Mouse (Mus musculus) heart, embryonic 13.5 days (tissue): Measurements from ENCODE around the gene Fam161a. TPM values are rescaled to one million over a fixed set of nuclear protein-coding genes. Genes with fewer than 3 reads are reported as not detected.
A peak's percentile ranks its signal among the peaks of the same experiment; 100 is the strongest.

Experiments used
- ATAC-seq: fragments of 200-750 bp; cut with Nextera tagmentation; 2 replicates; pipeline ENCODE4 v1.8.0; 2017; ENCODE audit warnings: moderate TSS enrichment; ENCODE audit not compliant: insufficient number of reproducible peaks, low FRiP score, low TSS enrichment; ENCODE audit errors: extremely low read depth
- H3K27ac ChIP-seq: fragments of 300-500 bp; sonication (generic); replicated peaks from 2 replicates; pipeline ENCODE4 v1.5.1; 2015; ENCODE audit warnings: moderate library complexity, mild to moderate bottlenecking, inconsistent platforms
- H3K27me3 ChIP-seq: fragments of 300-500 bp; sonication (generic); replicated peaks from 2 replicates; pipeline ENCODE4 v1.6.1; 2015; ENCODE audit warnings: mild to moderate bottlenecking, inconsistent platforms
- H3K36me3 ChIP-seq: fragments of 300-500 bp; sonication (generic); 2 replicates; pipeline ENCODE4 v1.6.1; 2015; ENCODE audit warnings: mild to moderate bottlenecking, inconsistent platforms
- H3K4me1 ChIP-seq: fragments of 300-500 bp; sonication (generic); 2 replicates; pipeline ENCODE4 v1.6.1; 2015; ENCODE audit warnings: inconsistent platforms
- H3K4me2 ChIP-seq: fragments of 300-500 bp; sonication (generic); 2 replicates; pipeline ENCODE4 v1.6.1; 2015; ENCODE audit warnings: inconsistent platforms, mild to moderate bottlenecking, moderate library complexity
- H3K4me3 ChIP-seq: fragments of 300-500 bp; sonication (generic); 2 replicates; pipeline ENCODE4 v1.5.1; 2015; ENCODE audit warnings: moderate library complexity, mild to moderate bottlenecking, inconsistent platforms
- H3K9ac ChIP-seq: fragments of 300-500 bp; sonication (generic); 2 replicates; pipeline ENCODE4 v1.6.1; 2015; ENCODE audit warnings: inconsistent platforms, mild to moderate bottlenecking, moderate library complexity
- H3K9me3 ChIP-seq: fragments of 300-500 bp; sonication (generic); 2 replicates; pipeline ENCODE4 v1.6.1; 2016; ENCODE audit warnings: inconsistent platforms
- WGBS: fragments of 180-500 bp; shearing (Covaris S2); methylation state at CpG from one replicate; pipeline ENCODE4 v1.1.7; 2015; ENCODE audit warnings: mixed read lengths; 5-methylcytosine and 5-hydroxymethylcytosine counted together
- polyA plus RNA-seq: library from polyadenylated mRNA; unstranded; fragments of >200 nt; fragmentation: Nextera tagmentation; extraction: Ambion mirVana; gene quantifications from 2 replicates; pipeline ENCODE4 v1.2.1, GENCODE M21; 2015

Fam161a gene
- polyA plus RNA-seq, 1 experiment from 2014 or later: 0.99 TPM

DNA sequence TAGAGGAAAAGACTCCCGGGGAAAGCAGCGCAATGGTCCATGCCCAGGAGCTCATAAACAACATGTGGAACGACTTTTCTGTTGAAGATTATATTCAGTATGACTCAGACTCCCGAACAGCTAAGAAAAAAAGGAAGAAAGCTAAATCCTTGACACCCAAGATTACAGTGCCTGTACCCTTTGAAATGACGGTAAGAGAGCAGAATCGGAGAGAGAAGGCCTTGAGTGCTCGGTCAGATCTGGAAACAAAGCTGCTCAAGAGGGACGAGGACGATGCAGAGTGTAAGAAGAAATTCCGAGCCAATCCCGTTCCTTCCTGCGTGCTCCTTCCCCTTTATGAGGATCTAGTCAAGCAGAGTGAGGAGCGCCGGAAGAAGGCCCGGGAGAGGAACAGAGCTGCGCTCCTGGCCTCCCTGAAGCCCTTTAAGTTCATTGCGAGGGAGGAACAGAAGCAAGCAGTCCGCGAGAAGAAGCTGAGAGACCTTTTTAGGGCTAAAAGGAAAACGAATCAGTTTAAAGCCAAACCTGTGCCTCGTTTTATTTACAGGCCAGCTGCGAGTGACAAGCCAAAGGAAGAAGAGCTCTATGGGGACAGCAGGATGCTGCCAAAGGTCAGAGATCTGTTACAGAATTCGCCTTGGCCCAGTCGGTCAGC lies 12.9 kb downstream of the Fam161a start:
- H3K27ac ChIP-seq: no peak overlapping the region
- no peaks in the 10 kb centered on the region for H3K27me3 ChIP-seq
- H3K9me3 ChIP-seq: no peaks in the 10 kb centered on the region
- H3K9ac ChIP-seq: no peak overlapping the region
- no peaks in the 10 kb centered on the region for H3K36me3 ChIP-seq
- H3K4me1 ChIP-seq: no peaks in the 10 kb centered on the region
- no peak for ATAC-seq
- no peak overlapping the region for H3K4me2 ChIP-seq
- 63% methylated on average over 24 of the region's 24 CpGs for WGBS
- H3K4me3 ChIP-seq: no peak overlapping the region

DNA sequence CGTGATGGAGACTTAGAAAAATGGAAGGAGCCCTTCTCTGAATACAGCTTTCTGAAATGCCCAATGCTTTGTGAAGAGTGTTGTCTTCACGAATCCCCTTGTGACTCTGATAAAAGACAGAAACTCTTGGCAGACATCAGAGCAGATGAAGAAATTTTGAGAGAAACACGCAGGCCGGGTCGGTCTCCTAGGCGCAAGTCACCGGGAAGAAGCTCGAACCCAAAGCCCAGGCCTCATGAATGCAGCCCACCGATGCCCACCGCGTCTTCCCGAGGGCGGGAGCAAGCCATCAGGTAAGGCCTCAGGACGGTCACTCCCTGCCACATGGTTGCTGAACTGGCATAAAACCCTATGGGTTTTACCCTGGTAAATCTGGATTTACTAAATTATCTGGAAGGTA lies 13.5 kb downstream of the Fam161a start:
- H3K9ac ChIP-seq: no peak overlapping the region
- no peaks in the 10 kb centered on the region for H3K36me3 ChIP-seq
- no peaks in the 10 kb centered on the region for H3K4me1 ChIP-seq
- 87% methylated on average over 14 of the region's 14 CpGs for WGBS
- no peak overlapping the region for H3K27ac ChIP-seq
- no peak overlapping the region for H3K4me2 ChIP-seq
- no peak overlapping the region for H3K4me3 ChIP-seq
- ATAC-seq: no peak
- H3K9me3 ChIP-seq: no peaks in the 10 kb centered on the region
- no peaks in the 10 kb centered on the region for H3K27me3 ChIP-seq

DNA sequence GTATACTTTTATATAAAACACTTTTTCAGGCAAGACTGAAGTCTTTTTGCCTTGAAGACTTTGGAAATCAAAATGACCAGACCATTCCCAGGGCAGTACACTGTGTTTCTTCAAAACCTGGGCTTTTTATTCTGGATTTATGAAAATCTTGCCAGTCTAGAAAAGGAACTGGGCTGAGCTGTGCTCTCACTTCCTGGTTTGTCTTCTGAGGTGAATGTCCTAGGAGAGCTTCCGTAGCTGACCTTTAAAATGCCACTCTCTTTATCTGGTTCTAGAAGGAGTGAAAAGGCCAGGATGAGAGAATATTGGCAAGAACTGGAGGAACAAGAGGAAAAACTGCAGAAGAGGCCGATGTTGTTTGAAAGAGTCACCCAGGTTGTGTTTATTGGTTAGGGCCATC lies 15.8 kb downstream of the Fam161a start:
- Histone ChIP-seq H3K4me2 (no peak overlapping the region), H3K27ac (no peak overlapping the region), H3K9ac (no peak overlapping the region), H3K36me3 (no peaks in the 10 kb centered on the region), H3K4me1 (no peaks in the 10 kb centered on the region), H3K9me3 (no peaks in the 10 kb centered on the region), H3K27me3 (no peaks in the 10 kb centered on the region), H3K4me3 (no peak overlapping the region)
- ATAC-seq: no peak
- 78% methylated on average over 2 of the region's 2 CpGs for WGBS

DNA sequence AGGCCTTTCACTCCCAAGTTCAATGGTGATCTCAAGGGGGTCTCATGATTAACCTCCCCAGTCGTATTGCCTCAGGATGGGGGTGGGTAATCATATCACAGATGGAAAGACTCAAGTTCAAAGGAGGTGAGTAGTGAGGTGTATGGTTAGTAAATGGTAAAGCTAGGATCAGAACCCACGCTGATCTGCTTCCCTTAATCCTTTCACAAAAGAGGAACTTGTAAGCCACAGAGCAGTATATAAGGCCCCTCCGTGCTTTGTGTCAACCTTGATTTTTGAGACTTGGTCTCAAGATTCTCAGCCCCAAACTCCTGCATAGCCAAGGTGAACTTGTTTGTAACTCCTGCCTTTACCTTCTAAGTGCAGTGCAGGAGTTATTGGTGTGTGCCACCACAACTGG lies 16.8 kb downstream of the Fam161a start:
- no peak overlapping the region for H3K9ac ChIP-seq
- ATAC-seq: no peak
- H3K4me3 ChIP-seq: no peak overlapping the region
- no peaks in the 10 kb centered on the region for H3K9me3 ChIP-seq
- no peaks in the 10 kb centered on the region for H3K27me3 ChIP-seq
- 72% methylated on average over 3 of the region's 3 CpGs for whole genome bisulfite sequencing
- H3K27ac ChIP-seq: no peak overlapping the region
- H3K4me2 ChIP-seq: no peak overlapping the region
- H3K36me3 ChIP-seq: no peaks in the 10 kb centered on the region
- 0 out of 2 replicates have a peak, but pooled peaks cover 5% of the 10 kb centered on the region for H3K4me1 ChIP-seq

DNA sequence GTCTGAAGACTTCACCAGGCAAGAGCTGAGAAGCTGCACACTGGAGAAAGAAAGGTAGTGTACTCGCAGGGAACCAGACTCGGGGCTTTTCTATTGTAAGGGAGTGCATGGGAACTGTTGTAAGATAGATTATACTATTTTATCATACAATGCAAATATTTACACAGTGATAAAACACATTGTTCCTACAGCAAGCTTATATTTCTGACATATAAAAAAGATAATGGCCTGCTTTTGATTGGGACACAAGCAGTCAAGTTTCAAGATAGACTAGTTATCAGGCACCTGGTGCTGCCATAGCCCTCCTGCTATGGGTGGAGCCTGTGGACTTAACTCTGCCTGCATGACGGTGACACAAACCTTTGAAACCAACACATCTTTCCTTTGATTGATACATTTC lies 21.6 kb downstream of the Fam161a start:
- Histone ChIP-seq H3K4me2 (no peak overlapping the region), H3K9me3 (no peaks in the 10 kb centered on the region)
- 46% methylated on average over 3 of the region's 3 CpGs for WGBS

DNA sequence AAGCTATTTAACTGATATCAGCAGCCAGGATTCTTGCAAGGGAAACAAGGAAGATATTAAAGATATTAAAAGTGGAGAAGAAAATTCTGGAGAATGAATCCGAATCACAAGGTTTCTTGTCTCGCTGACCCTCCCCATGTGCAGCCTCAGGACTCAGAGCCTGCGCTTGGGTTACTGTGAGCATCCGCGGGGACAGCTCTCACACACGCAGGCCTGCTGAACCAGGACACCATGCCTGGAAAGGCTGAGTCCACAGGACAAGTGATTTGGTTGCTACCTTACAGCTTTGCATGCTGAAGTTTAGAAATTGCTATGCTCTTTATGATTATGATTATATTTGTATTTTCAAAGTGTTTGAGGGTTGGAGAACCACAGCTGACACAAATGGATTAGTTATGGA lies 22.1 kb downstream of the Fam161a start:
- Histone ChIP-seq H3K27ac (no peak overlapping the region), H3K9me3 (no peaks in the 10 kb centered on the region), H3K4me2 (no peak overlapping the region), H3K9ac (no peak overlapping the region), H3K36me3 (no peaks in the 10 kb centered on the region), H3K4me3 (no peak overlapping the region), H3K4me1 (0 out of 2 replicates have a peak, but pooled peaks cover 5% of the 10 kb centered on the region), H3K27me3 (no peaks in the 10 kb centered on the region)
- ATAC-seq: no peak
- 71% methylated on average over 6 of the region's 6 CpGs for WGBS

More for the DNA sequence above, 21.6 kb downstream of the Fam161a start:
- H3K36me3 ChIP-seq: no peaks in the 10 kb centered on the region
- no peak overlapping the region for H3K27ac ChIP-seq
- no peak overlapping the region for H3K9ac ChIP-seq
- H3K4me1 ChIP-seq: 0 out of 2 replicates have a peak, but pooled peaks cover 5% of the 10 kb centered on the region
- ATAC-seq: no peak
- no peak overlapping the region for H3K4me3 ChIP-seq
- no peaks in the 10 kb centered on the region for H3K27me3 ChIP-seq

DNA sequence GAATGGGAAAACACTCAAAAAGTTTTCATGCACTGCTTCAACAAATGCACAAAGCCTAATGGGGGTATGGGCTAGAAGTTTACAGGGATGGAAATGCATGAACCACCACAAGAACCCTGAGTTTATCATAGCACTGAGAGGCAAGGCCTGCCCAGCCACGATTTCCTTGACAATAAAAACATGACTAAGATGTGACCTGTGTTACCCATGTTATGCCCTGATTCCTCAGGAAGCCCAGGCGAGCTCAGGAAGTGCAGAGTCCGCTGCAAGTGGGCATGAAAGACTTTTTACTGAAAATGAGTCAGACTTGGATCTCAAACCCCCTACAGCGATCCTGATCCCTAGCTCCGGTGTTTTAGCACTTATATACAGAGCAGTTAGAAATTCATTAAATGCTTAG lies 39.9 kb downstream of the Fam161a start:
- Histone ChIP-seq H3K27me3 (peaks cover 8% of the 10 kb centered on the region; the same call in 1 of the 2 replicates), H3K4me3 (no peak overlapping the region), H3K9ac (no peak overlapping the region), H3K9me3 (peaks cover 4% of the 10 kb centered on the region; the same call in 1 of the 2 replicates), H3K4me2 (no peak overlapping the region), H3K36me3 (no peaks in the 10 kb centered on the region), H3K27ac (no peak overlapping the region), H3K4me1 (0 out of 2 replicates have a peak, but pooled peaks cover 5% of the 10 kb centered on the region)
- 49% methylated on average over 5 of the region's 5 CpGs for WGBS
- no peak for ATAC-seq

DNA sequence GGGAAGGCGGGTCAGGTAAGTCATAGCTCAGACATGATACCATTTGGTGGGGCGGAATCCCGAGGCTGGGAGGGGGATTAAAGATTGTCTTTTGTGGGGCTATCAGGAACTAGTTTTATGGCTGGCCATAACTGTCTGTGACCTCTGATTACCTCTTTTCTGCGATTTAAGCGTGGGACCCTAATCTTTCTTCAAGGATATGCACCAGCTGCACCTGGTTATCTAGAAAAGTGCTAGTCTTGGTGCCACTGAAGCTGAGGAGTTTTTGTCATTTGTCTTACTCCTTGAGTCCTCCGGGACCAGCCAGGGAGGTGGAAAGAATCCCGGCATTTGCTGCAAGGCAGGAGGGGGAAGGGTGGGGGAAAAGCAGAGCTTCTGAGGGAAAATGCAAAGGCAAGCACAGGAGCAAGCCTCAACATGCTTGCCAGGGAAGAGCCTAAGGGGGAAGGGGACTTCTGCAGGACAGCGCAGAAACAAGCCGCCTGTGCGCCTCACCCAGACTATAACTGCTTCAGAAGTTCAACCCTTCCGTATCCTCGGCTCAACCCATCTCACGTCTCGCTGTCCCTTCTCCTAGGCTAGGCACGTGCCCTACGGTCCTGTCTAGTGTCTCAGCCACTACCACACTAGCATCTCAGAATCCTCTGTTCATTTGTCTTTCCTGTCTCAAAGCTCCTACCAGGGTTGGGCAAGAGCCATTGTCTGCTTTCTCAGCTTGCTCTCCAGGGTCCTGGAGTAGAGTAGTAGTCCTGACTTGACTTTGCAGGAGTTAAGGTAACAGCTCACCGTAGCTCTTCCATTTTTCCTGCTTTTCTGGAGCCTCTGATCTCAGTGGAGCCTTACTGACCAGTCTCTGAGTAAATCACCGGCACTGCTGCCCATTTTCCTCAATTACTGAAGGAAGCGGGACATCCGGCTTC lies 40.6 kb downstream of the Fam161a start:
- H3K9me3 ChIP-seq: no peaks in the 10 kb centered on the region
- H3K27ac ChIP-seq: no peak overlapping the region
- ATAC-seq: no peak
- H3K27me3 ChIP-seq: peaks cover 8% of the 10 kb centered on the region; the same call in 1 of the 2 replicates
- WGBS: 27% methylated on average over 20 of the region's 20 CpGs
- H3K4me2 ChIP-seq: peak overlapping the region; percentile 57
- no peaks in the 10 kb centered on the region for H3K36me3 ChIP-seq
- 0 out of 2 replicates have a peak, but pooled peaks cover 5% of the 10 kb centered on the region for H3K4me1 ChIP-seq
- peak overlapping the region; percentile 24 for H3K4me3 ChIP-seq
- H3K9ac ChIP-seq: no peak overlapping the region

DNA sequence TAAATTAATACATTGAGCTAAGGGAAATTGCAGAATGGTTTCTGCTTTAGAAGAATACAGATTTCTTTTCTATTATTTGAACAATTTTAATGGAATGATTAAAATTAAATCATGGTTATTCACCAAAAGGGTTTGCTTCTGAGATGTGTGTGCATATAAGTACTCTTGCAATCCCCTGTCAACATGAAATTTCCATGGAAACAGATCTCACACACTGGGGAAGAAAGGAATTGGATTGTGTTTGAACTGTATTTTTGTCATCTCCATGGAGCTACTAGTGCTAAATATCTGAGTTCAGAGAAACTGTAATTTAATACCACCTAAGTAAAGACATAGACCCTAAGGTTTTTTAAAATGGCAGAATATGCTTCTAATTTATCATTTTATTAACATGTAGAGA lies 42.3 kb downstream of the Fam161a start:
- no peak for ATAC-seq
- Histone ChIP-seq H3K27me3 (peaks cover 8% of the 10 kb centered on the region; the same call in 1 of the 2 replicates), H3K4me1 (0 out of 2 replicates have a peak, but pooled peaks cover 5% of the 10 kb centered on the region), H3K9me3 (no peaks in the 10 kb centered on the region), H3K27ac (no peak overlapping the region), H3K4me2 (no peak overlapping the region), H3K36me3 (no peaks in the 10 kb centered on the region), H3K9ac (no peak overlapping the region), H3K4me3 (no peak overlapping the region)

DNA sequence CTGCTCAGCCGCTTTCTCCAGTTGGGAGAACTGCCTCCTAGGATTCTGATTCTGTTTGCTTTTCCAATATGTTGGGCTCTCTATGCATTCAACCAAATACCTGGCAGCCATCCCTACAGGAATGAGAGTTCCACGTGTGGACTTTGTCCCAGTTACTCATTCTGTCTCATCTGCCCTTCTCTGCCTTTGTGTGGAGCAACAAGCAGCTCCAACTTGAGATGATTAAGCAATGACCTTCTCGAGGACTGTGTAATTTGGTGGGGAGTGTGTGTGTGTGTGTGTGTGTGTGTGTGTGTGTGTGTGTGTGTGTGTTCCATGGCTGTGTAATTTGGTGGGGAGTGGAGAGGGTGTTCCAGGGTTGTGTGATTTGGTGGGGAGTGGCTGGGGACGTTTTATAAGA lies 45.0 kb downstream of the Fam161a start:
- H3K9me3 ChIP-seq: no peaks in the 10 kb centered on the region
- H3K4me3 ChIP-seq: no peak overlapping the region
- no peak overlapping the region for H3K4me2 ChIP-seq
- H3K27ac ChIP-seq: no peak overlapping the region
- H3K4me1 ChIP-seq: 0 out of 2 replicates have a peak, but pooled peaks cover 5% of the 10 kb centered on the region
- ATAC-seq: no peak
- WGBS: 58% methylated on average over 4 of the region's 4 CpGs
- no peak overlapping the region for H3K9ac ChIP-seq
- no peaks in the 10 kb centered on the region for H3K36me3 ChIP-seq
- H3K27me3 ChIP-seq: peaks cover 8% of the 10 kb centered on the region; the same call in 1 of the 2 replicates

DNA sequence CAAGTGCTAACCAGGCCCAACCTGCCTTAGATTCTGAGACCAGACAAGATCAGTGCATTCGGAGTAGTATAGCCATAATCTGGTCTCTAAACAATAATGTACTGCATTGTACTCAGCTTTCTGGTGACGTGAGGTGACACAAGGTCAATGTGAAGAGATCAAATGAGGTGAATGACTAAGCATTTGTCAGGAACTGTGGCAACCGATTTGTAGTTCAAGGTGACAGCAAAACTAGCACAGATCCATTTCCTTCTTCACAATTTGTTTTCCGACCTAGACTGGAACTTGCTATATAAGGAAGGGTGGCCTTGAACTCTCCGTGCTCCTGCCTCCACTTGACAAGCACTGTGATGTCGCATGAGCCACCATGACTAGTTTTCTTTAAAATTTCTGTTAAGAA lies 55.8 kb downstream of the Fam161a start:
- Histone ChIP-seq H3K27me3 (no peaks in the 10 kb centered on the region), H3K9ac (no peak overlapping the region), H3K36me3 (no peaks in the 10 kb centered on the region), H3K4me2 (no peak overlapping the region), H3K4me3 (no peak overlapping the region), H3K9me3 (no peaks in the 10 kb centered on the region), H3K27ac (no peak overlapping the region), H3K4me1 (peaks cover 6% of the 10 kb centered on the region)
- ATAC-seq: no peak
- WGBS: 70% methylated on average over 6 of the region's 6 CpGs
